ENCODE assay signal across 16 mouse cellular contexts in genomic region chr7:120128951-120129350, GRCm38 (mm10). TPM values are rescaled to one million over a fixed set of nuclear protein-coding genes. Genes with fewer than 3 reads are reported as not detected.
A peak's percentile ranks its signal among the peaks of the same experiment; 100 is the strongest.
DNase-seq lines count a peak whose midpoint lies in the region; ATAC-seq and TF ChIP-seq lines count a peak whose summit lies in the region.
"Had no signal": no experiment of that assay in that cellular context is flagged by ENCODE, and none has a peak within 500 bp of the region (broad histone marks: within the 10 kb centered on the region; RNA-seq: fewer than 3 reads in every experiment).

No protein-coding gene starts in this region.

- no peaks in the 10 kb centered on the region for H3K27me3 ChIP-seq in kidney, postnatal 0 days (ENCODE audit: insufficient read depth, low read length)
- no peaks in the 10 kb centered on the region for H3K27me3 ChIP-seq in embryonic facial prominence, embryonic 14.5 days (replicated peaks; ENCODE audit: control insufficient read depth, insufficient read depth, low read length)
- H3K27me3 ChIP-seq: limb, embryonic 13.5 days; neural tube, embryonic 13.5 days had no signal

- WGBS in kidney, postnatal 0 days = 39% methylated on average over 4 of the region's 4 CpGs
- 59% methylated on average over 4 of the region's 4 CpGs for WGBS in embryonic facial prominence, embryonic 14.5 days

- no peak for TF ChIP-seq CTCF in kidney, postnatal 0 days (IDR thresholded peaks at IDR 0.05; ENCODE audit: low read depth)

- no peak overlapping the region for H3K4me2 ChIP-seq in kidney, postnatal 0 days (ENCODE audit: low read length)
- no peak overlapping the region for H3K4me2 ChIP-seq in embryonic facial prominence, embryonic 14.5 days (ENCODE audit: low read depth, low read length)
- H3K4me2 ChIP-seq: limb, embryonic 13.5 days; neural tube, embryonic 13.5 days had no signal

- no peak overlapping the region for H3K9ac ChIP-seq in kidney, postnatal 0 days (ENCODE audit: low read depth, low read length)
- H3K9ac ChIP-seq in embryonic facial prominence, embryonic 14.5 days (ENCODE audit: low read depth, low read length) = no peak overlapping the region
- H3K9ac ChIP-seq: limb, embryonic 13.5 days; liver, postnatal 0 days; neural tube, embryonic 13.5 days had no signal

- H3K27ac ChIP-seq in kidney, postnatal 0 days = no peak overlapping the region
- H3K27ac ChIP-seq in embryonic facial prominence, embryonic 14.5 days (replicated peaks; ENCODE audit: low read depth, low read length) = no peak overlapping the region
- H3K27ac ChIP-seq: neural tube, embryonic 13.5 days had no signal

- DNase-seq in kidney, postnatal 0 days (ENCODE audit: low spot score) = peak; percentile 21
- DNase-seq in kidney, adult 18-20 months = no peak
- peak; percentile 3 for DNase-seq in NIH3T3 (ENCODE audit: low read depth)
- DNase-seq in embryonic facial prominence, embryonic 14.5 days (ENCODE audit: low spot score) = peak; percentile 15
- DNase-seq in lung, postnatal 14 days = peak; percentile 26
- no peak for DNase-seq in testis, postnatal 10 days (ENCODE audit: low spot score)
- DNase-seq in urinary bladder, postnatal 14 days (ENCODE audit: low spot score) = no peak
- DNase-seq: adrenal gland, postnatal 10 days; heart, postnatal 10 days; kidney, postnatal 36 days; liver, postnatal 0 days; retina, postnatal 1 day; thymus, postnatal 36 days had no signal

- no peaks in the 10 kb centered on the region for H3K36me3 ChIP-seq in kidney, postnatal 0 days (ENCODE audit: insufficient read depth, low read length)
- no peaks in the 10 kb centered on the region for H3K36me3 ChIP-seq in embryonic facial prominence, embryonic 14.5 days (ENCODE audit: control insufficient read depth, insufficient read depth, low read length)
- H3K36me3 ChIP-seq: limb, embryonic 13.5 days; neural tube, embryonic 13.5 days had no signal

- peaks cover 5% of the 10 kb centered on the region; the same call in 1 of the 2 replicates for H3K4me1 ChIP-seq in kidney, postnatal 0 days (replicated peaks; ENCODE audit: insufficient read depth, low read length)
- peaks cover 28% of the 10 kb centered on the region for H3K4me1 ChIP-seq in embryonic facial prominence, embryonic 14.5 days (ENCODE audit: control insufficient read depth, insufficient read depth, low read length)
- H3K4me1 ChIP-seq: neural tube, embryonic 13.5 days had no signal

- no peak overlapping the region for H3K4me3 ChIP-seq in kidney, postnatal 0 days (replicated peaks; ENCODE audit: low read depth, low read length)
- no peak overlapping the region for H3K4me3 ChIP-seq in embryonic facial prominence, embryonic 14.5 days (ENCODE audit: low read depth, low read length)
- H3K4me3 ChIP-seq: limb, embryonic 13.5 days; neural tube, embryonic 13.5 days had no signal

- ATAC-seq in kidney, postnatal 0 days (replicated peaks; ENCODE audit: low FRiP score, low read depth) = no peak
- ATAC-seq in embryonic facial prominence, embryonic 14.5 days (ENCODE audit: low read depth) = no peak
- ATAC-seq: liver, postnatal 0 days; midbrain, embryonic 16.5 days had no signal

- H3K9me3 ChIP-seq in kidney, postnatal 0 days (replicated peaks; ENCODE audit: low read length) = no peaks in the 10 kb centered on the region
- no peaks in the 10 kb centered on the region for H3K9me3 ChIP-seq in embryonic facial prominence, embryonic 14.5 days (ENCODE audit: control insufficient read depth, low read length)
- H3K9me3 ChIP-seq: limb, embryonic 13.5 days; neural tube, embryonic 13.5 days had no signal

RNA-seq across cellular contexts. Expression of gene Zp2, which starts 16.1 kb away (rescaled TPM):
- polyA plus RNA-seq in kidney, postnatal 0 days (2015; fragmentation: Nextera tagmentation; extraction: Ambion mirVana) = 0.06 TPM in 1 of 2 replicates, not detected in the other
- polyA plus RNA-seq in embryonic facial prominence, embryonic 14.5 days (2014; fragmentation: Nextera tagmentation; extraction: Ambion mirVana) = 1.2 and 1.7 TPM in 2 replicates
- polyA plus RNA-seq: liver, postnatal 0 days; midbrain, embryonic 16.5 days; neural tube, embryonic 13.5 days had no signal

RNA-seq across cellular contexts. Expression of gene Tmem159, which starts 26.8 kb away (rescaled TPM):
- polyA plus RNA-seq in kidney, postnatal 0 days (2015; fragmentation: Nextera tagmentation; extraction: Ambion mirVana) = 43.3 and 43.4 TPM in 2 replicates
- polyA plus RNA-seq in embryonic facial prominence, embryonic 14.5 days (2014; fragmentation: Nextera tagmentation; extraction: Ambion mirVana) = 24.2 and 25.8 TPM in 2 replicates

RNA-seq across cellular contexts. Expression of gene Dnah3, which starts 33.9 kb away (rescaled TPM):
- 0.01 TPM in 2 replicates for polyA plus RNA-seq in kidney, postnatal 0 days (2015; fragmentation: Nextera tagmentation; extraction: Ambion mirVana)
- polyA plus RNA-seq in embryonic facial prominence, embryonic 14.5 days (2014; fragmentation: Nextera tagmentation; extraction: Ambion mirVana) = 0.70 TPM in 1 of 2 replicates, not detected in the other
- polyA plus RNA-seq: limb, embryonic 13.5 days; liver, postnatal 0 days; neural tube, embryonic 13.5 days had no signal

RNA-seq across cellular contexts. Expression of gene Anks4b, which starts 44.7 kb away (rescaled TPM):
- polyA plus RNA-seq in kidney, postnatal 0 days (2015; fragmentation: Nextera tagmentation; extraction: Ambion mirVana) = 2.5 and 2.9 TPM in 2 replicates
- polyA plus RNA-seq in embryonic facial prominence, embryonic 14.5 days (2014; fragmentation: Nextera tagmentation; extraction: Ambion mirVana) = 0.07 TPM in 1 of 2 replicates, not detected in the other
- polyA plus RNA-seq: limb, embryonic 13.5 days; midbrain, embryonic 16.5 days; neural tube, embryonic 13.5 days had no signal

Comparison
In these comparisons a context has a peak if more than half of its experiments do, and no peak if none do; other contexts are left out.
1. DNase-seq: peak in kidney, postnatal 0 days (single experiment), NIH3T3 (single experiment), embryonic facial prominence, embryonic 14.5 days (single experiment) and lung, postnatal 14 days (single experiment); none in kidney, adult 18-20 months (single experiment), testis, postnatal 10 days (single experiment) and urinary bladder, postnatal 14 days (single experiment).